Mouse (Mus musculus) bone marrow, adult 2 months (tissue): ENCODE data around the gene Fdxr.

ENCODE experiments used
- CTCF ChIP-seq: fragments of 200-500 bp; IDR thresholded peaks from 2 replicates; pipeline ENCODE4 v1.5.1; 2011; ENCODE audit warnings: low read length, control low read depth; ENCODE audit not compliant: control insufficient read depth, insufficient read depth
- POLR2A ChIP-seq: fragments of 200-500 bp; IDR thresholded peaks from 2 replicates; pipeline ENCODE4 v1.6.1; 2011; ENCODE audit warnings: low read depth, mild to moderate bottlenecking, control low read depth, low read length, borderline replicate concordance; ENCODE audit not compliant: control insufficient read depth

GRCm38 (mm10) chr11:115265771-115266399 is 11.0 kb downstream of the Fdxr start:
- TF ChIP-seq CTCF (no peak), POLR2A (no peak)
